Mouse (Mus musculus) CH12F3 (cell line): ENCODE data around the gene Safb2.

Experiments used
- in situ Hi-C: fragments of 300-500 bp; cut with MboI; formaldehyde crosslinking; loops from 2 replicates; pipeline ENCODE4 v1.14.3; 2020; ENCODE audit warnings: low sequenced_read_pairs

Gene Safb2

DNA sequence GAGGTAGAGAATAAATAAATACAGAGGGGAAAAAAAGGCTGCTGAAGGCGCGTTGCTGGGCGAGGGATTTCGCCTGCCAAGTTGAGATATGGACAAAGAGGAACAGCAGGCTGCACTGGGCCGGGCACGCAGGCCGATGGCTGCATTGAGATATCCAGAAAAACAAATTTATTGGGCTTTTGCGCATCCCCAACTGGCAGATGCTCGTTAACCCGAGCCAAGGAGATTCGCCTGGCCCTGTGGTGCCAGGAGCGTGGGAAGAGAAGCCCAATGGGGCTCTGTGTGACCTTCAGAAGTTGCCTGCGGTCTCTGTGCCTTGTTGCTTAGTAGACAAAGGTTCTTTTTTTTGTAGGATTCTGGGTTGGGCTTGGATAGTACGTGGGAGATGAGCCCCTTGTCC is 48.2 kb downstream of the Safb2 start:
- in situ Hi-C loops, result no loop called here

- in situ Hi-C loops, result no loop called here
These were observed 59.4 kb downstream of the Safb2 start for GRCm38 (mm10) chr17:56524943-56525342.

DNA sequence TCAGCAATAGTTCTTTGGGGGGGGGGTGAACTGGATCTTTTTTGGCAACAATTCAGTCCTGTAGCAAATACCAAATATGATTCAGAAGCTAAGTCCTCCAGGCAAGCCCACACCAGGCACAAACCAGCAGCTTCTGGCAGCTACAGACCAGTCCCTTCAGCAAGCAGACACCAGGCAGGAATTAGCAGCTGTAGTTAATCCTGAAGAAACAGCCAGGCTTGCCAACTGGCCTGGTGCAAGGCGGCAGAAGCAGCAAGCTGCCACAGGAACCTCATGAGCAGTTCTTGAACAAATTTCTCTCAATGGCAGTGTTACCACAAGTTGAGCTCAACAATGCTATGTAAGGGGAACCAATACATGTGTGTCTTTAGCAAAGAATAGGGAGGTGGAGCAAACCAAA is 61.6 kb downstream of the Safb2 start:
- in situ Hi-C loops, result no loop called here

- in situ Hi-C loops, result no loop called here
These were observed 68.5 kb downstream of the Safb2 start for GRCm38 (mm10) chr17:56515690-56516410.

GRCm38 (mm10) chr17:56514916-56515315 is 69.5 kb downstream of the Safb2 start:
- in situ Hi-C loops, result no loop called here

DNA sequence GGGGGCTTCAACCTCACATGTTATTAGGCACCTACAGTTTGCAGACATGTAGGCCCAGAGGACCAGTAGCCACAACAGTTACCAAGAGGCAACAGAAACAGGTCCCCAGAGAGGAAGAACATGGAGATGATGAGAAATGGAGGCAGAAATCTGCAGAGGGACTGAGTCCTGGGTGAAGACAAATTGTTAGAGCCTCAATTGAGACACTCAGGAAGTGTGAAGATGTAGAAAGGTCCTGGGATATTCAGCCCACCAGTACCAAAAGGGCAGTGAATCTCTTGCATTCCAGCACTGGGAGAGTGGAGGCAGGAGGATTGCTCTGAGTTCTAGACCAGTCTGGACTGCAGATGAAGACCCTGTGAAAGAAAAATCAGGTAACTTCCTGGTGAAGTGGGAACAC is 70.1 kb downstream of the Safb2 start:
- in situ Hi-C loops, result no loop called here

- in situ Hi-C loops, result no loop called here
These were observed 72.1 kb downstream of the Safb2 start, which contains the start of gene Znrf4 for GRCm38 (mm10) chr17:56512310-56512709. Gene Znrf4, minus strand, starts transcription at chr17:56512431.

DNA sequence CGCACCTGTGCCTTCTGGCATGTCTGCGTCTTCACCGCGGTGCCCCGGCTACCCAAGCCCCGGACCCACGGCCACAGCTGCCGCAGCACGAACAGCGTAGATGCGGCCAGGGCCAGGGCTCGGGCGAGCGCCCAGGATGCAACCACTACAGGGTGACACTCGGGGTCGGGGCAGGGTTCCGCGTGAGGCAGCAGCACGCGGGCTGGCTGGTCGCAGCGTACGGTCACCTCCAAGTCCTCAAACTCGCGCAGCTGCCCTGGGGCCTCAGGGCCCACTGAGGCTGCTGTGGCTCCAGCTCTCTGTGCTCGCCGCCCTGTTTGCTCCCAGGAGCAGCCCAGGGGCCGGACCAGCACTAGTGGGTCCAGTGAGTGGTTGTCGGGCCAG is 72.7 kb downstream of the Safb2 start:
- in situ Hi-C loops, result no loop called here

- in situ Hi-C loops, result no loop called here
These were observed 73.2 kb downstream of the Safb2 start for GRCm38 (mm10) chr17:56510970-56511706.
